Mouse (Mus musculus) lung, postnatal 0 days (tissue): ENCODE measurements around the gene Zfp248.

Experiments
- CTCF ChIP-seq: IDR thresholded peaks from 2 replicates; pipeline ENCODE4 v1.5.1; 2016; ENCODE audit warnings: antibody characterized with exemption, mild to moderate bottlenecking
- EP300 ChIP-seq: IDR thresholded peaks from 2 replicates; pipeline ENCODE4 v1.6.1; 2016; ENCODE audit warnings: antibody characterized with exemption, mild to moderate bottlenecking, control low read depth

DNA sequence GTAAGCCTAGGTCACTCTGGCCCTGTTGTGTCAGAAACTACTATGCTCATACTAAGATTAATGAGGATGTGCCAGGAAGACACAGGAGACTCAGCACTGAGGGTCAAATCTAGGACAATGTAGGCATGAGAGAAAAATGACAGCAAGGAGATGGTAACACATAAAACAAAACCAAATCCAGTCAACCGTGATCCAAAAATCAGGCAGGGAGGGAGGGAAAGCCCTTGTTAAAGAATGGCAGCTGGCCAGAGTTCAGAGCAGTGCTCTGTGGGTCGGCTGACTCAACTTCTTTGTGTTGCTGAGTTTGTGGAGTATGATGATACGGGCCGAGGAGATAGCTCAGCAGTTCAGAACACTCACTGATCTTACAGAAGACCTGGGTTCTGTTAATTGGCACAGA, 48.9 kb downstream of the Zfp248 start:
- TF ChIP-seq CTCF = no peak
- TF ChIP-seq EP300 = no peak
